Mouse (Mus musculus) cerebellum, adult 2 months (tissue): ENCODE data around the gene Sprn.
A peak's percentile ranks its signal among the peaks of the same experiment; 100 is the strongest.

Experiments
- CTCF ChIP-seq: fragments of 200-500 bp; IDR thresholded peaks from 2 replicates; pipeline ENCODE4 v1.5.1; 2011; ENCODE audit warnings: low read depth, mild to moderate bottlenecking, control low read depth, low read length, moderate library complexity, borderline replicate concordance; ENCODE audit not compliant: insufficient read depth
- POLR2A ChIP-seq: fragments of 200-500 bp; IDR thresholded peaks from 2 replicates; pipeline ENCODE4 v1.6.1; 2011; ENCODE audit warnings: low read length, control low read depth, borderline replicate concordance; ENCODE audit not compliant: insufficient read depth

- TF ChIP-seq CTCF = no peak
- peak; percentile 78; the same call in 1 of the 2 replicates for TF ChIP-seq POLR2A
Measured at GRCm38 (mm10) chr7:140125278-140126021, 29.2 kb downstream of the Sprn start.
